Mouse (Mus musculus) liver, embryonic 14.5 days (tissue): ENCODE measurements around the gene Hyal2.

Experiments used
- CTCF ChIP-seq: IDR thresholded peaks from 2 replicates; pipeline ENCODE4 v1.5.1; 2016; ENCODE audit warnings: antibody characterized with exemption, low read depth, control low read depth
- EP300 ChIP-seq: IDR thresholded peaks from 2 replicates; pipeline ENCODE4 v1.6.1; 2016; ENCODE audit warnings: antibody characterized with exemption, low read depth

DNA sequence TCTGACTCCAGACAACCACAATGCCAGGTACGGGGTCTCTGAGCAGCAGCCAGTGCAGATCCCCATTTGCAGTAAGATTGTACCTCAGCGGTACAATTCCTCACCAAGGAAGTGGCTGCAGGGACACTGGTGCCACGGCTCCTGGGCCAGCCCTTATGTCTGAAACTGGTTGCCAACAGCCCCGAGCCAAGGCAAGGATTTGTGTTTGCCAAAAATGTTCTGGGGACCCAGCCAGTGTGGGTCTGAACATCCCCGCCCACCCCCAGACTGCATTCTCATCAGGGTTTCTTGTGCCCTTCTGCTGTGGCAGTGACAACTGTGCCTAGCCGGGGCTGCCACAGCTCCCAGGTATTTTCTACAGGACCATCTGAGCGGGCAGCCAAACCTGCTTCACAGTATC, 29.5 kb upstream of the Hyal2 start:
- TF ChIP-seq CTCF (no peak), EP300 (no peak)
